Mouse (Mus musculus) liver, postnatal 0 days (tissue): ENCODE data around the gene Adcy5. TPM values are rescaled to one million over a fixed set of nuclear protein-coding genes. Genes with fewer than 3 reads are reported as not detected.

ENCODE experiments used
- ATAC-seq: fragments of 200-750 bp; cut with Nextera tagmentation; 2 replicates; pipeline ENCODE4 v1.8.0; 2017; ENCODE audit warnings: mild to moderate bottlenecking, moderate library complexity
- DNase-seq: peaks from one replicate; pipeline ENCODE4 v3.0.0-alpha.2; 2016
- H3K27ac ChIP-seq: fragments of 300-500 bp; sonication (generic); 2 replicates; pipeline ENCODE4 v1.5.1; 2014; ENCODE audit warnings: antibody characterized with exemption, moderate library complexity, mild to moderate bottlenecking, low read depth
- H3K27me3 ChIP-seq: fragments of 300-500 bp; sonication (generic); 2 replicates; pipeline ENCODE4 v1.6.1; 2014; ENCODE audit warnings: low read length, control low read depth, mixed read lengths; ENCODE audit not compliant: insufficient read depth
- H3K36me3 ChIP-seq: fragments of 300-500 bp; sonication (generic); replicated peaks from 2 replicates; pipeline ENCODE4 v1.6.1; 2014; ENCODE audit warnings: mild to moderate bottlenecking, control low read depth, low read length, moderate library complexity, mixed read lengths; ENCODE audit not compliant: insufficient read depth
- H3K4me1 ChIP-seq: fragments of 300-500 bp; sonication (generic); 2 replicates; pipeline ENCODE4 v1.6.1; 2014; ENCODE audit warnings: antibody characterized with exemption, mild to moderate bottlenecking, control low read depth; ENCODE audit not compliant: insufficient read depth
- H3K4me2 ChIP-seq: fragments of 300-500 bp; sonication (generic); 2 replicates; pipeline ENCODE4 v1.6.1; 2014; ENCODE audit warnings: low read depth, mild to moderate bottlenecking, low read length, moderate library complexity, mixed read lengths
- H3K4me3 ChIP-seq: fragments of 300-500 bp; sonication (generic); 2 replicates; pipeline ENCODE4 v1.5.1; 2014; ENCODE audit warnings: low read depth, low read length
- H3K9ac ChIP-seq: fragments of 300-500 bp; sonication (generic); replicated peaks from 2 replicates; pipeline ENCODE4 v1.6.1; 2014; ENCODE audit warnings: mild to moderate bottlenecking, moderate library complexity
- H3K9me3 ChIP-seq: fragments of 300-500 bp; sonication (generic); 2 replicates; pipeline ENCODE4 v1.6.1; 2016; ENCODE audit warnings: mild to moderate bottlenecking, control low read depth, low read length, mixed read lengths
- CTCF ChIP-seq: sonication (generic); IDR thresholded peaks from 2 replicates; pipeline ENCODE4 v1.5.1; 2016; ENCODE audit warnings: antibody characterized with exemption, low read depth
- EP300 ChIP-seq: IDR thresholded peaks from 2 replicates; pipeline ENCODE4 v1.6.1; 2016; ENCODE audit warnings: antibody characterized with exemption, low read depth, mild to moderate bottlenecking
- WGBS: fragments of 180-500 bp; shearing (Covaris S2); extraction: QIAGEN DNeasy Blood & Tissue Kit; methylation state at CpG from one replicate; pipeline ENCODE4 v1.1.7; 2014; ENCODE audit not compliant: insufficient replicate concordance; 5-methylcytosine and 5-hydroxymethylcytosine counted together
- polyA plus RNA-seq: library from polyadenylated mRNA; unstranded; fragments of >200 nt; fragmentation: Nextera tagmentation; extraction: Ambion mirVana; gene quantifications from 2 replicates; pipeline ENCODE4 v1.2.1, GENCODE M21; 2015

Gene Adcy5
- polyA plus RNA-seq, 1 experiment from 2014 or later, result 0.39 TPM

DNA sequence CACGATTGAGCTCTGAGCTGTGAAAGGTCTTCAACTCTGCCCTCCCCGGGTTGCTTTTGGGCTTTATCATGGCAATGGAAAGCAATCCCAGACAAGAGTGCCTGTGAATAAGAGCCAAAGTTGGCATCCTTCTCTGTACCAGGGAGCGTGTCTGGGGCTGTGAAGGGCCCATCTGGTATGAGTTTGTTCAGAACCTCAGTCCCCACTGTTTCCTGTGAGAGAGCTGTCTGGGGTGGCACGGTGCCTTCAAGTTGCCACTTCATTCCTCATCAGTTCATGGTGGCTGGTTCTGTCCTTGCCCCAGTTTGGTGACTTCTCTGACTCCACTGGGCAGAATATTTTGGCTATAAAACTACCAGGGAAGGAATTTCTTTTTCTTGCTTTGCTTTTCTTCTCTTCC lies 33.4 kb downstream of the Adcy5 start:
- DNase-seq, result no peak
- Histone ChIP-seq H3K36me3 (no peaks in the 10 kb centered on the region), H3K27ac (no peak overlapping the region), H3K4me2 (no peak overlapping the region), H3K27me3 (no peaks in the 10 kb centered on the region), H3K9ac (no peak overlapping the region), H3K4me3 (no peak overlapping the region), H3K4me1 (no peaks in the 10 kb centered on the region; the same call in 1 of the 2 replicates), H3K9me3 (no peaks in the 10 kb centered on the region)
- TF ChIP-seq EP300, result no peak
- no peak for TF ChIP-seq CTCF
- WGBS, result 70% methylated on average over 4 of the region's 4 CpGs
- no peak for ATAC-seq

DNA sequence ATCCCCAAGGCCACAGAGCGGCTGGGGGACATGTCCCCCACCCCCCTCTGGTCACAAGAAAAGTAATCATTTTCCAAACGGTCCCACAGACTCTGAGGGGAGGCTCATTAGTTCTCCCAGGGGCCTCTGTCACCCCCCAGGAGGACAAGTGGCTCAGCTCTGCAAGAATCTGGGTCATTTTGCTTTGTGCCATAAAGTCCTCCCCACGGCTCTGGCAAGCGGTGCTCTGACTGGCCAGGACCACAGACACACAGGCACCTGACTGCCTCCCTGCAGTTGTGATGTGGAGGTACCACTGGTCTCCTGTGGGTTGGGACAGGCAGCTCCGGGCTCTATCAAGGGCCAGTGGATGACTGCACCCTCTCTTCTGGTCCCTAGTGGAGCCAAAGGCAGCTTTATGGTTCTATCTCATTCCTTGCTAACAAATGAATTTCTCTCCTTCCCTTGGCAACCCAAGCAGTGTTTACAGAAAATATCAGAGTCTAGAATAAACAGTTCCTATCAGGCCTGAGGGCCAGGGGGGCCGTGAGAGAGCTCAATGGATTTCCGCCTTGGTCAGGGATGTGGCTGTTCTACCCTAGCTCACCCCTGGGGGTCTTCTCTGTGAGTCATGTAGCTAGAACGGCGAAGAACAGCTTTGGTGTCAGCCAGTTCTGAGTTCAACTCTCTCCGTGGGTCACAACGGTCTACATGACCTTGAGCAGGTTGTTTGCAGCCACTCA lies 34.9 kb downstream of the Adcy5 start:
- no peaks in the 10 kb centered on the region for H3K9me3 ChIP-seq
- ATAC-seq (no peak), DNase-seq (no peak)
- no peak overlapping the region for H3K4me3 ChIP-seq
- H3K9ac ChIP-seq, result no peak overlapping the region
- WGBS, result 61% methylated on average over 11 of the region's 11 CpGs
- no peak overlapping the region for H3K27ac ChIP-seq
- H3K4me1 ChIP-seq, result no peaks in the 10 kb centered on the region; the same call in 1 of the 2 replicates
- no peaks in the 10 kb centered on the region for H3K36me3 ChIP-seq
- no peak overlapping the region for H3K4me2 ChIP-seq
- TF ChIP-seq EP300 (no peak), CTCF (no peak)
- no peaks in the 10 kb centered on the region for H3K27me3 ChIP-seq

DNA sequence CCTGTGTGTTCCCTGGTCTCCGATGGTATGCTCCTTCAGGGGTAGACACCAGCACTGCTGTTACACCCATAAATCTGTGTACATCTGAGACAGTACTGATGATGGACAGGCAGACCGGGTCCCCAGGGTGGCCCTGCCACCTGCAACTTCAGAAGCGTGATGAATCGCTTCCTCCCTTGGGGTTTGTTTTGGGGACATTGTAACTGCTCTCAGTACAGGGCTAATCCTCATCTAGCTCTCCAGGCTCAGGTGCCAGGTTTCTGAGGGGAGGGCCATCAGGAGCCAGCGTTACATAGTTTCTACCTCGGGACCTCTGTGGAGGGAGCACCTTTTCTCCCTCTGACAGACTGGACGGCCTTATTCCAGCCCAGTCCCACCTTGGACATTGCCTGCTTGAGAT lies 36.1 kb downstream of the Adcy5 start:
- no peak for DNase-seq
- no peak overlapping the region for H3K4me3 ChIP-seq
- no peak for ATAC-seq
- no peak overlapping the region for H3K9ac ChIP-seq
- no peaks in the 10 kb centered on the region; the same call in 1 of the 2 replicates for H3K4me1 ChIP-seq
- no peaks in the 10 kb centered on the region for H3K27me3 ChIP-seq
- no peaks in the 10 kb centered on the region for H3K9me3 ChIP-seq
- H3K4me2 ChIP-seq, result no peak overlapping the region
- H3K27ac ChIP-seq, result no peak overlapping the region
- 55% methylated on average over 7 of the region's 7 CpGs for WGBS
- no peaks in the 10 kb centered on the region for H3K36me3 ChIP-seq
- TF ChIP-seq EP300 (no peak), CTCF (no peak)

DNA sequence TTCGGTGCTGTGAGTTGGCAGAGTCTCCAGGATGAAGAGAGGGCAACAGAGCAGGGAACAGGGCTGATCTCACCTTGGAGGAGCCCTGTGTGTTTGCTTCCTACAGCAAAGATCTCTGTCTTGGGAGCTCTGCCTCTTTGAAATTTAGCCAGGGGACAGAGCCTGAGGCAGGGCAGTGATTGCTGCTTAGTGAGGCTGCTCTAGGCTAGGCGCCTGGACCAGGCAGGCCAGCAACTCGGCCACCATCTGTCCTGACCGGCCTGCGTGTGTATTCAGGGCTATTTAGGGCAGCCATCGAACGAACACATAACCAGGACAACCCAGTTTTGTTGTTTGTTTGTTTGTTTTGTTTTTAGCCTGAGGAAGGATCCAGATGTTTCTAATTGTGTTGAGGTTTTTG lies 36.6 kb downstream of the Adcy5 start:
- ATAC-seq, result no peak
- no peak overlapping the region for H3K27ac ChIP-seq
- TF ChIP-seq CTCF, result no peak
- no peak for TF ChIP-seq EP300
- 67% methylated on average over 7 of the region's 7 CpGs for WGBS
- no peaks in the 10 kb centered on the region for H3K9me3 ChIP-seq
- H3K4me3 ChIP-seq, result no peak overlapping the region
- H3K4me1 ChIP-seq, result no peaks in the 10 kb centered on the region; the same call in 1 of the 2 replicates
- H3K36me3 ChIP-seq, result no peaks in the 10 kb centered on the region
- H3K4me2 ChIP-seq, result no peak overlapping the region
- no peaks in the 10 kb centered on the region for H3K27me3 ChIP-seq
- H3K9ac ChIP-seq, result no peak overlapping the region
- DNase-seq, result no peak

DNA sequence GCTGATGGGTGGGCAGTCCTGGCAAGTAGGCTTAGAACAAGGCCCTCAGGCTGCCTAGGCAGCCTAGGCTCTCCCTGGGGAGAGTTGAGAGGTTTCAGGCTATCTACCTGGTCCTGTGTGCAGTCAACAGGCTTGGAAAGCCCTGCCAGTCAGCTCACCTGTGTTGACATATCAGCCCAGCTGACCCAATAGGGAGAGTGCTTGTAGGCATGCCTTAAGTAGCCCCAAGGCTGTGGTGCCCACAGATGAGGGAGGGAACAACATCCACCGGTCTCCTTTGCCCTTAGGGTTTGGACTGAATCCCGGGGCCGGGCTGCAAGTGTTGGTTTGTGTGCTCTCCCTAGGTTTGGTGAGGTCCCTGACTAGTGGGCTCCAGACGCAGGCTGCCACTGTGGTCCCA lies 37.8 kb downstream of the Adcy5 start:
- no peak for TF ChIP-seq CTCF
- TF ChIP-seq EP300, result no peak
- no peak for DNase-seq
- Histone ChIP-seq H3K36me3 (no peaks in the 10 kb centered on the region), H3K27ac (no peak overlapping the region), H3K4me2 (no peak overlapping the region), H3K9me3 (no peaks in the 10 kb centered on the region), H3K27me3 (no peaks in the 10 kb centered on the region), H3K4me3 (no peak overlapping the region), H3K4me1 (no peaks in the 10 kb centered on the region; the same call in 1 of the 2 replicates), H3K9ac (no peak overlapping the region)
- WGBS, result 66% methylated on average over 4 of the region's 4 CpGs
- no peak for ATAC-seq

DNA sequence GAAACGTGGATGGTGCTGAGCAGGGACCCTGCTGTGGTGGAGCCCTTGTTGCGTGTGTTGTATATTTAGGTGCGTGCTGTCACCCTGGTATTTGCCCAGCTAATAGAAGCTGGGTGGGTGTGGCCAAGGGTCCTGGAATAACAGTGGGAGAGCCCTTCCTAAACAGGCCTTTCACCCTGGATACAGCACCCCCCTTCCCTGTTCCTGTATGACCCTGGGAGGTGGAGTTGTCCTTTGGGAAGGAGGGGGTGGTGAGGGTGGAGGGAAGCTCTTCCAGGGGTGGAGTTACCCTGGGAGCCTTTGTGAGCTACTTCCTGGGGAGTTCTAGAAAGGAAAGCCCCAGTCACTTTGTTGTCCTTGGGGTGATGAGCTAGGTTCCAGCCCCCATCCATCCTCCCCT lies 38.7 kb downstream of the Adcy5 start:
- ATAC-seq (no peak), DNase-seq (no peak)
- no peak overlapping the region for H3K4me3 ChIP-seq
- no peak overlapping the region for H3K9ac ChIP-seq
- TF ChIP-seq CTCF, result no peak
- H3K9me3 ChIP-seq, result no peaks in the 10 kb centered on the region
- no peaks in the 10 kb centered on the region for H3K36me3 ChIP-seq
- WGBS, result 60% methylated on average over 3 of the region's 3 CpGs
- no peak overlapping the region for H3K27ac ChIP-seq
- H3K4me2 ChIP-seq, result no peak overlapping the region
- H3K27me3 ChIP-seq, result no peaks in the 10 kb centered on the region
- H3K4me1 ChIP-seq, result no peaks in the 10 kb centered on the region; the same call in 1 of the 2 replicates
